Mouse (Mus musculus) liver, adult 2 months (tissue): ENCODE results near the gene Osbpl10.

ENCODE experiments used
- CTCF ChIP-seq: fragments of 200-500 bp; IDR thresholded peaks from 2 replicates; pipeline ENCODE4 v1.5.1; 2011; ENCODE audit warnings: low read depth, low read length, control low read depth
- POLR2A ChIP-seq: fragments of 200-500 bp; IDR thresholded peaks from 2 replicates; pipeline ENCODE4 v1.6.1; 2011; ENCODE audit warnings: low read length, control low read depth; ENCODE audit not compliant: insufficient read depth; ENCODE audit errors: extremely low read depth

DNA sequence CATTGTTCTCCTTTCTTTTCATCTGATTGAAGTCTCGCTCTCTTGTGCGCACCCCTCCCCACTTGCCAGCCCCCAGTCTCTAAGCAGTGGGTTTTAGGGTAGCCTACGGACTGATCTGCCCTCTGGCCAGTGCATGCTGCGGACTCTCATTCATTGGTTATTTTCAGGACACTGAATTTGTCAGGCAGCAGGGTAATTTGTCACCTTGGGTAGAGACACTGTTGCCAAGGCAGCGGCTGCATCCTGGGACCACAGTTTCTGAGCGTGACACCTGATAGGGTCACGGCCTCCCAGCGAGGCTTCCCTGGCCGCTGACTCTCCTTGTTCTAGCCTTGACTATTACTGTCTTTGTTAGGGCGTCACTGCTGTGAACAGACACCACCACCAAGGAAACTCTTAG is 149.0 kb downstream of the Osbpl10 start:
- TF ChIP-seq CTCF (no peak), POLR2A (no peak)
